Mouse (Mus musculus) liver, embryonic 12.5 days (tissue): Measurements from ENCODE around the gene Tcap. TPM values are rescaled to one million over a fixed set of nuclear protein-coding genes. Genes with fewer than 3 reads are reported as not detected.

Experiments
- ATAC-seq: fragments of 200-750 bp; cut with Nextera tagmentation; 2 replicates; pipeline ENCODE4 v1.8.0; 2017; ENCODE audit warnings: moderate number of reproducible peaks, mild to moderate bottlenecking, moderate library complexity
- H3K27ac ChIP-seq: fragments of 300-500 bp; sonication (generic); 2 replicates; pipeline ENCODE4 v1.5.1; 2016; ENCODE audit warnings: mild to moderate bottlenecking
- H3K27me3 ChIP-seq: fragments of 300-500 bp; sonication (generic); replicated peaks from 2 replicates; pipeline ENCODE4 v1.6.1; 2016; ENCODE audit warnings: mild to moderate bottlenecking, moderate library complexity
- H3K36me3 ChIP-seq: fragments of 300-500 bp; sonication (generic); 2 replicates; pipeline ENCODE4 v1.6.1; 2016; ENCODE audit warnings: mild to moderate bottlenecking, moderate library complexity
- H3K4me1 ChIP-seq: fragments of 300-500 bp; sonication (generic); 2 replicates; pipeline ENCODE4 v1.6.1; 2016
- H3K4me2 ChIP-seq: fragments of 300-500 bp; sonication (generic); 2 replicates; pipeline ENCODE4 v1.6.1; 2016; ENCODE audit warnings: mild to moderate bottlenecking, moderate library complexity
- H3K4me3 ChIP-seq: fragments of 300-500 bp; sonication (generic); 2 replicates; pipeline ENCODE4 v1.5.1; 2016; ENCODE audit warnings: mild to moderate bottlenecking, moderate library complexity
- H3K9ac ChIP-seq: fragments of 300-500 bp; sonication (generic); 2 replicates; pipeline ENCODE4 v1.6.1; 2016; ENCODE audit warnings: mild to moderate bottlenecking, moderate library complexity
- H3K9me3 ChIP-seq: fragments of 300-500 bp; sonication (generic); replicated peaks from 2 replicates; pipeline ENCODE4 v1.6.1; 2016; ENCODE audit warnings: mild to moderate bottlenecking, moderate library complexity
- WGBS: fragments of 180-500 bp; shearing (Covaris S2); methylation state at CpG from one replicate; pipeline ENCODE4 v1.1.7; 2016; ENCODE audit not compliant: insufficient replicate concordance; 5-methylcytosine and 5-hydroxymethylcytosine counted together
- polyA plus RNA-seq: library from polyadenylated mRNA; unstranded; fragments of >200 nt; fragmentation: Nextera tagmentation; extraction: Ambion mirVana; gene quantifications from 2 replicates; pipeline ENCODE4 v1.2.1, GENCODE M21; 2016

The Tcap gene
- polyA plus RNA-seq, 1 experiment from 2014 or later: not detected

GRCm38 (mm10) chr11:98428436-98428835 is 44.8 kb downstream of the Tcap start:
- H3K9me3 ChIP-seq: no peaks in the 10 kb centered on the region
- H3K9ac ChIP-seq: no peak overlapping the region
- H3K27ac ChIP-seq: no peak overlapping the region
- ATAC-seq: no peak
- no peaks in the 10 kb centered on the region for H3K4me1 ChIP-seq
- 0 out of 2 replicates have a peak, but pooled peaks cover 9% of the 10 kb centered on the region for H3K27me3 ChIP-seq
- no peak overlapping the region for H3K4me2 ChIP-seq
- 81% methylated on average over 5 of the region's 5 CpGs for WGBS
- H3K4me3 ChIP-seq: no peak overlapping the region
- peaks cover 15% of the 10 kb centered on the region; the same call in 1 of the 2 replicates for H3K36me3 ChIP-seq

- H3K9ac ChIP-seq: no peak overlapping the region
- no peak overlapping the region for H3K27ac ChIP-seq
- H3K4me1 ChIP-seq: no peaks in the 10 kb centered on the region
- H3K4me2 ChIP-seq: no peak overlapping the region
- no peak overlapping the region for H3K4me3 ChIP-seq
- ATAC-seq: no peak
- WGBS: 54% methylated on average over 9 of the region's 9 CpGs
- peaks cover 24% of the 10 kb centered on the region; the same call in 1 of the 2 replicates for H3K36me3 ChIP-seq
- 0 out of 2 replicates have a peak, but pooled peaks cover 5% of the 10 kb centered on the region for H3K27me3 ChIP-seq
- H3K9me3 ChIP-seq: no peaks in the 10 kb centered on the region
These were observed 48.3 kb downstream of the Tcap start for GRCm38 (mm10) chr11:98431743-98432502.

Other genes starting within 250 kb of the Tcap start
- 10.2 and 11.1 TPM in 2 replicates for gene Fbxl20, start 233.4 kb upstream of the Tcap start, polyA plus RNA-seq
- gene Med1, start 190.5 kb upstream of the Tcap start, polyA plus RNA-seq: 40.5 and 41.8 TPM in 2 replicates
- gene Cdk12, start 180.8 kb upstream of the Tcap start, polyA plus RNA-seq: 8.6 and 9.0 TPM in 2 replicates
- gene Neurod2, start 54.2 kb upstream of the Tcap start, polyA plus RNA-seq: not detected in 2 replicates
- gene Ppp1r1b, start 35.4 kb upstream of the Tcap start, polyA plus RNA-seq: 0.10 TPM in 1 of 2 replicates, not detected in the other
- 18.0 and 18.9 TPM in 2 replicates for gene Stard3, start 25.4 kb upstream of the Tcap start, polyA plus RNA-seq
- 0.23 TPM in 1 of 2 replicates, not detected in the other for gene Pnmt, start 2.6 kb downstream of the Tcap start, polyA plus RNA-seq
- 3.5 and 3.8 TPM in 2 replicates for gene Pgap3, start 16.7 kb downstream of the Tcap start, polyA plus RNA-seq
- 5.5 and 5.6 TPM in 2 replicates for gene Erbb2, start 28.7 kb downstream of the Tcap start, polyA plus RNA-seq
- gene Mien1, start 55.2 kb downstream of the Tcap start, polyA plus RNA-seq: 64.8 and 67.4 TPM in 2 replicates
- 20.1 and 22.0 TPM in 2 replicates for gene Grb7, start 62.6 kb downstream of the Tcap start, polyA plus RNA-seq
- 0.07 and 0.12 TPM in 2 replicates for gene Ikzf3, start 162.2 kb downstream of the Tcap start, polyA plus RNA-seq
- 0.46 and 0.55 TPM in 2 replicates for gene Zpbp2, start 167.3 kb downstream of the Tcap start, polyA plus RNA-seq
- gene Ormdl3, start 203.6 kb downstream of the Tcap start, polyA plus RNA-seq: 44.2 and 44.3 TPM in 2 replicates
- gene Lrrc3c, start 214.5 kb downstream of the Tcap start, polyA plus RNA-seq: not detected in 2 replicates
- gene Gm12355, start 241.8 kb downstream of the Tcap start, polyA plus RNA-seq: 0.87 and 0.96 TPM in 2 replicates
- gene Gsdma3, start 242.5 kb downstream of the Tcap start, polyA plus RNA-seq: not detected in 2 replicates